In the genomic region with DNA sequence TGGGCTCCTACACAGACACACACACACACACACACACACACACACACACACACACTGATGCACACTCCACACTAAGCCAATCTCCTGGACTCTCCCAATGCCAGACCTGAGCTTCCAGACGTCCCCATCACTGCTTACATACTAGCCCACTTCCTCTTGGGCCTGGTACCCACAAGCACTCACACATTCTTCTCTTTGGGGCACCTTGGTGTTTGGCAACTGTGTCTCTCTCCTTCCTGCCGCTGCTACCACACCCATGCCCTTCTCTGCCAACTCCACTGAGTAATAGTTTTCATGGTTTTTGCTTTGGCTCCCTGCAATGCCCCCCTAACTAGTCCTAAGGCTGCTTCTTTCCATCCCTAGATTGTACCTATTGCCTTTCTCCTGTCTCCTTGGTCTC, we compare ENCODE assay signal across 30 mouse cellular contexts. TPM values are rescaled to one million over a fixed set of nuclear protein-coding genes. Genes with fewer than 3 reads are reported as not detected.
DNase-seq lines count a peak whose midpoint lies in the region; ATAC-seq and TF ChIP-seq lines count a peak whose summit lies in the region.
"Had no signal": no experiment of that assay in that cellular context is flagged by ENCODE, and none has a peak within 500 bp of the region (broad histone marks: within the 10 kb centered on the region; RNA-seq: fewer than 3 reads in every experiment).

No protein-coding gene starts in this region.

- H3K9ac ChIP-seq in midbrain, embryonic 11.5 days (ENCODE audit: low read length), result no peak overlapping the region
- H3K9ac ChIP-seq in midbrain, postnatal 0 days (replicated peaks; ENCODE audit: low read length, poor library complexity, severe bottlenecking), result no peak overlapping the region
- H3K9ac ChIP-seq in hindbrain, embryonic 11.5 days (ENCODE audit: low read depth, low read length), result no peak overlapping the region
- H3K9ac ChIP-seq: embryonic facial prominence, embryonic 13.5 days; forebrain, embryonic 13.5 days; heart, embryonic 13.5 days; hindbrain, embryonic 12.5 days; hindbrain, embryonic 15.5 days had no signal

- WGBS in midbrain, embryonic 11.5 days, result 79% methylated on average over 2 of the region's 2 CpGs
- WGBS in midbrain, postnatal 0 days, result 78% methylated on average over 2 of the region's 2 CpGs
- WGBS in hindbrain, embryonic 11.5 days, result 64% methylated on average over 2 of the region's 2 CpGs

- TF ChIP-seq POLR2A in cortical plate, adult 2 months (IDR thresholded peaks at IDR 0.05; ENCODE audit: extremely low read depth, insufficient read depth, low read length), result no peak

- H3K4me2 ChIP-seq in midbrain, embryonic 11.5 days, result no peak overlapping the region
- H3K4me2 ChIP-seq in midbrain, postnatal 0 days (ENCODE audit: low read depth, low read length, poor library complexity, severe bottlenecking), result no peak overlapping the region
- no peak overlapping the region for H3K4me2 ChIP-seq in hindbrain, embryonic 11.5 days (replicated peaks; ENCODE audit: low read depth, low read length)
- H3K4me2 ChIP-seq: embryonic facial prominence, embryonic 13.5 days; forebrain, embryonic 13.5 days; heart, embryonic 13.5 days; hindbrain, embryonic 12.5 days; hindbrain, embryonic 15.5 days had no signal

- H3K36me3 ChIP-seq in midbrain, embryonic 11.5 days (ENCODE audit: control insufficient read depth, insufficient read depth, low read length), result no peaks in the 10 kb centered on the region
- no peaks in the 10 kb centered on the region for H3K36me3 ChIP-seq in midbrain, postnatal 0 days (ENCODE audit: insufficient read depth, low read length)
- no peaks in the 10 kb centered on the region for H3K36me3 ChIP-seq in hindbrain, embryonic 11.5 days (ENCODE audit: control insufficient read depth, insufficient read depth, low read length)
- H3K36me3 ChIP-seq: embryonic facial prominence, embryonic 10.5 days; embryonic facial prominence, embryonic 13.5 days; forebrain, embryonic 10.5 days; heart, embryonic 10.5 days; heart, embryonic 13.5 days; hindbrain, embryonic 12.5 days; hindbrain, embryonic 15.5 days had no signal

- no peak for TF ChIP-seq CTCF in midbrain, postnatal 0 days (IDR thresholded peaks at IDR 0.05)
- no peak for TF ChIP-seq CTCF in cortical plate, adult 2 months (IDR thresholded peaks at IDR 0.05; ENCODE audit: extremely low read depth, insufficient read depth, low read length)

- peaks cover 6% of the 10 kb centered on the region; the same call in 1 of the 2 replicates for H3K4me1 ChIP-seq in midbrain, embryonic 11.5 days (ENCODE audit: control insufficient read depth, insufficient read depth, low read length)
- no peaks in the 10 kb centered on the region; the same call in 1 of the 2 replicates for H3K4me1 ChIP-seq in midbrain, postnatal 0 days (ENCODE audit: insufficient read depth, low read length)
- H3K4me1 ChIP-seq in cortical plate, adult 2 months (ENCODE audit: control insufficient read depth, insufficient read depth, low read length), result no peaks in the 10 kb centered on the region; the same call in none of the 2 replicates
- H3K4me1 ChIP-seq in hindbrain, embryonic 11.5 days (replicated peaks; ENCODE audit: control insufficient read depth, insufficient read depth, low read length), result no peaks in the 10 kb centered on the region
- H3K4me1 ChIP-seq: forebrain, embryonic 13.5 days had no signal

- peaks cover 2% of the 10 kb centered on the region; the same call in 1 of the 2 replicates for H3K27me3 ChIP-seq in midbrain, embryonic 11.5 days (ENCODE audit: control insufficient read depth, insufficient read depth, low read length)
- no peaks in the 10 kb centered on the region for H3K27me3 ChIP-seq in midbrain, postnatal 0 days (ENCODE audit: insufficient read depth, low read length)
- no peaks in the 10 kb centered on the region for H3K27me3 ChIP-seq in hindbrain, embryonic 11.5 days (ENCODE audit: control insufficient read depth, insufficient read depth, low read length)
- H3K27me3 ChIP-seq: forebrain, embryonic 13.5 days; hindbrain, embryonic 15.5 days; Patski had no signal

- no peak overlapping the region for H3K4me3 ChIP-seq in midbrain, embryonic 11.5 days (ENCODE audit: low read depth, low read length)
- H3K4me3 ChIP-seq in midbrain, postnatal 0 days (ENCODE audit: low read depth, low read length), result no peak overlapping the region
- H3K4me3 ChIP-seq in cortical plate, adult 2 months (ENCODE audit: insufficient read depth, low read length), result no peak overlapping the region
- no peak overlapping the region for H3K4me3 ChIP-seq in hindbrain, embryonic 11.5 days (ENCODE audit: low read depth, low read length)
- H3K4me3 ChIP-seq: embryonic facial prominence, embryonic 10.5 days; embryonic facial prominence, embryonic 13.5 days; erythroblast, embryonic 14.5 days; forebrain, embryonic 10.5 days; forebrain, embryonic 13.5 days; gastrocnemius, adult 2 months; heart, adult 2 months; heart, embryonic 10.5 days; heart, embryonic 13.5 days; hindbrain, embryonic 12.5 days; hindbrain, embryonic 15.5 days had no signal

- no peak overlapping the region for H3K27ac ChIP-seq in midbrain, embryonic 11.5 days (ENCODE audit: low read depth, low read length)
- no peak overlapping the region for H3K27ac ChIP-seq in midbrain, postnatal 0 days (ENCODE audit: low read depth, low read length)
- 0 out of 2 replicates have a peak overlapping the region, but pooled peaks have one; percentile 42 for H3K27ac ChIP-seq in cortical plate, adult 2 months (ENCODE audit: insufficient read depth, low read length)
- H3K27ac ChIP-seq in hindbrain, embryonic 11.5 days (ENCODE audit: low read depth, low read length), result no peak overlapping the region
- H3K27ac ChIP-seq: embryonic facial prominence, embryonic 10.5 days; embryonic facial prominence, embryonic 13.5 days; forebrain, embryonic 10.5 days; forebrain, embryonic 13.5 days; gastrocnemius, adult 2 months; heart, adult 2 months; heart, embryonic 10.5 days; heart, embryonic 13.5 days; hindbrain, embryonic 12.5 days; hindbrain, embryonic 15.5 days had no signal

- H3K9me3 ChIP-seq in midbrain, embryonic 11.5 days (ENCODE audit: control insufficient read depth, low read length), result no peaks in the 10 kb centered on the region
- no peaks in the 10 kb centered on the region for H3K9me3 ChIP-seq in midbrain, postnatal 0 days (ENCODE audit: low read length)
- H3K9me3 ChIP-seq in hindbrain, embryonic 11.5 days (ENCODE audit: control insufficient read depth, low read length), result no peaks in the 10 kb centered on the region
- H3K9me3 ChIP-seq: embryonic facial prominence, embryonic 13.5 days; forebrain, embryonic 13.5 days; heart, embryonic 10.5 days; heart, embryonic 13.5 days; hindbrain, embryonic 12.5 days; hindbrain, embryonic 15.5 days had no signal

- ATAC-seq in midbrain, embryonic 11.5 days (ENCODE audit: low FRiP score), result no peak
- ATAC-seq in midbrain, postnatal 0 days (ENCODE audit: low FRiP score), result no peak
- ATAC-seq in megakaryocyte, adult 5-6 weeks (ENCODE audit: poor library complexity, severe bottlenecking), result peak; percentile 52
- ATAC-seq in hindbrain, embryonic 11.5 days (ENCODE audit: low FRiP score), result no peak
- ATAC-seq: forebrain, embryonic 13.5 days; forebrain, embryonic 16.5 days; intestine, postnatal 0 days; Patski had no signal

- DNase-seq in midbrain, embryonic 11.5 days (ENCODE audit: low spot score, missing footprints), result peak; percentile 67
- DNase-seq in midbrain, postnatal 0 days (ENCODE audit: low spot score), result no peak
- no peak for DNase-seq in MN1 (ENCODE audit: low spot score)
- DNase-seq in hindbrain, embryonic 11.5 days (ENCODE audit: low spot score), result no peak
- DNase-seq: adrenal gland, postnatal 10 days; adrenal gland, postnatal 36 days; cerebellum, adult 18-20 months; cerebellum, adult 9-10 months; cerebellum, postnatal 14 days; embryo, embryonic 11 days; gastrocnemius, adult 2 months; gastrocnemius, postnatal 25 days; heart, adult 2 months; heart, postnatal 14 days; heart, postnatal 4 days had no signal

RNA-seq across cellular contexts. Expression of gene Sod3, which starts 3.1 kb away (rescaled TPM):
- polyA plus RNA-seq in midbrain, embryonic 11.5 days (2014; fragmentation: Nextera tagmentation; extraction: Ambion mirVana), result 0.74 and 0.75 TPM in 2 replicates
- total RNA-seq in midbrain, postnatal 0 days (2014; rRNA removed), result 2.5 and 3.0 TPM in 2 replicates
- polyA plus RNA-seq in midbrain, postnatal 0 days (2015; fragmentation: Nextera tagmentation; extraction: Ambion mirVana), result 4.0 and 4.3 TPM in 2 replicates
- 10.8 and 12.2 TPM in 2 replicates for polyA plus RNA-seq in cortical plate, adult 2 months (2012; rRNA removed)
- total RNA-seq in megakaryocyte, adult 5-6 weeks (2015), result 0.07 and 0.11 TPM in 2 replicates
- not detected in 2 replicates for total RNA-seq in megakaryocyte, adult 5-6 weeks (2017)
- polyA plus RNA-seq in hindbrain, embryonic 11.5 days (2014; fragmentation: Nextera tagmentation; extraction: Ambion mirVana), result 0.82 and 0.91 TPM in 2 replicates
- total RNA-seq: ES-E14 had no signal
